Mouse (Mus musculus): ENCODE results near the gene Glis1. TPM values are rescaled to one million over a fixed set of nuclear protein-coding genes. Genes with fewer than 3 reads are reported as not detected.

Gene Glis1
- polyA plus RNA-seq, 1 experiment from 2014 or later, result 0.47 TPM

DNA sequence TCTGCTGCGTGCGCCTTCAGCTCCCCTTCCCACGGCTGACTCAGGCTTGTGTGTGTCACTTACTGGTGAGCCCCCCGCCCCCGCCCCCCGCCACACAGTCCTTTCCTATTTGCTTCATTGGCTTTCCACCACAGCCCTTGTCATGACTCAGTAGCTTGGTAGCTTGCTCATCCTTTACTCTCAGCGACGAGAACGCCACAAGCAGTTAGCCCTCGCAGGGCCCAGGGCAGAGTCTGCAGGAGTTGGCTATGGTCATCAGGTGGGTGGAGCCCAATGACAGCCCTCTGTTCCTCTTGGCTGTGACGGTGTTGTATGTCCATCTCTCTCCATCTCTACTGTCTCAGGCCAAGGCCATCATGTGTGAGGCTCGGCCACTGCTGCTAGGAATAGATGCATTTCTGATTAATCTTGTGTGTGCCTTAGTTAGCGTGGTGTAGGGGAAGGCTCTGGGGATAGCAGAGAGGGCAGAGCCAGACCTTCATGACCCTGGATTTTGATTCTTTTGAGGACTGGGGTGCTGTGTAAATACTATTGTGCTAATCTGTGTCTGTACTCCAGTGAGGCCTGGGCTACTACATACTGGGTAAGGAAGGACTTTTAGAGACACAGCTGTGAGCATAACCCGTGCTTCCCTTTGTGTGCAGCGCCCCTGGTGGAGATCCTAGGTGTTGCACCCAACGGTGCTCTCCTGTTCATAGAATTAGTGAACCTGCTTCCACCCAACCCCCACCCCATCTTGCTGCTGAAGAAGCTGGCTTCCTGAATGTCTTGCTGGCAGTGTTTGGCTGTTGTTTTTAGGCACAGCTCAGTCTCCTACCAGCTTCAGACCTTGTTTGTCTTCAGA lies 19.0 kb downstream of the Glis1 start:
- no peak overlapping the region for H3K27ac ChIP-seq (replicated peaks)
- no peaks in the 10 kb centered on the region for H3K36me3 ChIP-seq (ENCODE audit: control insufficient read depth, insufficient read depth, low read length)
- no peak overlapping the region for H3K9ac ChIP-seq (ENCODE audit: low read length)
- peak; percentile 69 for ATAC-seq (ENCODE audit: low FRiP score, low TSS enrichment)
- no peaks in the 10 kb centered on the region for H3K4me1 ChIP-seq (replicated peaks; ENCODE audit: control insufficient read depth, insufficient read depth)
- no peak overlapping the region for H3K4me2 ChIP-seq (replicated peaks; ENCODE audit: low read depth)
- TF ChIP-seq EP300 (optimal IDR thresholded peaks at IDR 0.05) (no peak), CTCF (IDR thresholded peaks at IDR 0.05; ENCODE audit: low read depth) (peak; percentile 92)
- no peak overlapping the region for H3K4me3 ChIP-seq (ENCODE audit: low read depth, low read length)
- H3K27me3 ChIP-seq (ENCODE audit: control insufficient read depth, insufficient read depth, low read length), result no peaks in the 10 kb centered on the region
- DNase-seq (ENCODE audit: low spot score), result peak; percentile 89
- no peaks in the 10 kb centered on the region for H3K9me3 ChIP-seq (ENCODE audit: control insufficient read depth, low read length)
- 67% methylated on average over 16 of the region's 16 CpGs for WGBS

DNA sequence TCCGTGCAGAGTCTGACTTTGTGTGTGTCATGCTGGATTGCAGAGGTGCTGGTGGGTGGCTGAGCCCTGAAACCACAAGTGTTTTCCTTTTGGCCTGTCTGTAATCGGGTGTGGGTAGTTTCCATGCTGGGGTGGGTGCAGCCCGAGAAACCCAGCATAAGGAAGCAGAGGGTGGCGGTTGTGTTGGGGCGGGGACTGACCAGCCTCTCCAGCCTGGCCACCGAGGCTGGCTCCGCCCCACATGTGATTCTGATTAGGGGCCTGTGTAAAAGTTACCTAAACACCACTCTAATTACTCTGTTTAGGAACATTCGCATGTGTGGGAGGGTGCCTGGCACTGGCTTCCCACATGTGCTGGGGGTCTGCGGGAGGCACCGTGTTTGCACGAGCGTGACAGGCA lies 23.2 kb downstream of the Glis1 start:
- no peaks in the 10 kb centered on the region for H3K36me3 ChIP-seq (ENCODE audit: control insufficient read depth, insufficient read depth, low read length)
- ATAC-seq (ENCODE audit: low FRiP score, low TSS enrichment), result peak; percentile 76
- H3K27ac ChIP-seq (replicated peaks), result no peak overlapping the region
- no peaks in the 10 kb centered on the region for H3K9me3 ChIP-seq (ENCODE audit: control insufficient read depth, low read length)
- H3K4me3 ChIP-seq (ENCODE audit: low read depth, low read length), result no peak overlapping the region
- TF ChIP-seq CTCF (IDR thresholded peaks at IDR 0.05; ENCODE audit: low read depth), result no peak
- no peak for TF ChIP-seq EP300 (optimal IDR thresholded peaks at IDR 0.05)
- no peaks in the 10 kb centered on the region for H3K4me1 ChIP-seq (replicated peaks; ENCODE audit: control insufficient read depth, insufficient read depth)
- WGBS, result 58% methylated on average over 12 of the region's 12 CpGs
- DNase-seq (ENCODE audit: low spot score), result peak; percentile 65
- no peak overlapping the region for H3K9ac ChIP-seq (ENCODE audit: low read length)
- H3K4me2 ChIP-seq (replicated peaks; ENCODE audit: low read depth), result no peak overlapping the region
- no peaks in the 10 kb centered on the region for H3K27me3 ChIP-seq (ENCODE audit: control insufficient read depth, insufficient read depth, low read length)

DNA sequence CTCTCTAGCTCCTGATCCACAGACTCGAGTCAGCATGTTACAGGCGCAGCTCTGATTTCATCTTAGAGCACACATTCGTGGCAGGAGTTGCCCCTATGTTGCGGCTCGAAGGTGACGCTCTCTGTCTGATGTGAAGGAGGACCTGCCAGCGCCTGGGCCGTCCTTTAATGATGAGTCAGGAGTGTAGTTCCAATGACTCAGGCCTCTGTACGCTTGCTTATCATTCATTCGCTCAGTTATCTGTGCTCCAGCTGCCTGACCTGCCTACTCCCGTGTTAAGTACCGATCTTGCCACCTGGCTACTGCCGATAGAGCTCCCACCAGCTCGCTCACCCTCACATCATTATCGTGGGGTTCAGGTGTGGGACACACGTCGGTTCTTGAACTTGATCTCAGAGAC lies 24.5 kb downstream of the Glis1 start:
- Histone ChIP-seq H3K9ac (ENCODE audit: low read length) (no peak overlapping the region), H3K27ac (replicated peaks) (no peak overlapping the region), H3K9me3 (ENCODE audit: control insufficient read depth, low read length) (no peaks in the 10 kb centered on the region), H3K4me3 (ENCODE audit: low read depth, low read length) (no peak overlapping the region), H3K27me3 (ENCODE audit: control insufficient read depth, insufficient read depth, low read length) (no peaks in the 10 kb centered on the region), H3K4me1 (replicated peaks; ENCODE audit: control insufficient read depth, insufficient read depth) (no peaks in the 10 kb centered on the region), H3K36me3 (ENCODE audit: control insufficient read depth, insufficient read depth, low read length) (no peaks in the 10 kb centered on the region), H3K4me2 (replicated peaks; ENCODE audit: low read depth) (no peak overlapping the region)
- peak; percentile 86 for ATAC-seq (ENCODE audit: low FRiP score, low TSS enrichment)
- TF ChIP-seq CTCF (IDR thresholded peaks at IDR 0.05; ENCODE audit: low read depth), result no peak
- DNase-seq (ENCODE audit: low spot score), result peak; percentile 46
- 67% methylated on average over 17 of the region's 17 CpGs for WGBS

DNA sequence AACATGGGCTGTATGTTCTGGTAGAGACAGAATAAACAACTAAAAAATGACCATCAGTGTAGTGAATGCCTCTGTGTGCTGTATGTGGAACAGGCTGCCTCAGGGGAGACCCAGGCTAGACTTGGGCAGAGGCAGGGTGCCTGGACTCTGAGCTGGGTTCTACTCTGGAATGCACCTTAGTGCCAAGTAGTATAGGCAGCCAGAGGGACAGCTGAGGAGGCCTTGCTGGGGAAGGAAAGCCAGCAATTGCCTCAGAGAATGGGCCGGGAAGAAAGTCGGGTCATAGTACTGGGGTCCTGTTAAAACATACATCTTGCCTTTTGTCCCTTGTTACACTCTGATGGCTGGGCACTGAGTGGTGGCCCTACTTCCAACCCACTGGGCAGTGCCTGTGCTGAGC lies 25.1 kb downstream of the Glis1 start:
- no peak for ATAC-seq (ENCODE audit: low FRiP score, low TSS enrichment)
- 89% methylated on average over 2 of the region's 2 CpGs for WGBS
- no peaks in the 10 kb centered on the region; the same call in 1 of the 2 replicates for H3K27me3 ChIP-seq (ENCODE audit: control insufficient read depth, insufficient read depth, low read length)
- DNase-seq (ENCODE audit: low spot score), result no peak
- H3K4me3 ChIP-seq (ENCODE audit: low read depth, low read length), result no peak overlapping the region
- no peak overlapping the region for H3K4me2 ChIP-seq (replicated peaks; ENCODE audit: low read depth)
- H3K4me1 ChIP-seq (replicated peaks; ENCODE audit: control insufficient read depth, insufficient read depth), result no peaks in the 10 kb centered on the region
- H3K36me3 ChIP-seq (ENCODE audit: control insufficient read depth, insufficient read depth, low read length), result no peaks in the 10 kb centered on the region
- no peak overlapping the region for H3K9ac ChIP-seq (ENCODE audit: low read length)
- H3K27ac ChIP-seq (replicated peaks), result no peak overlapping the region
- H3K9me3 ChIP-seq (ENCODE audit: control insufficient read depth, low read length), result no peaks in the 10 kb centered on the region
- TF ChIP-seq CTCF (IDR thresholded peaks at IDR 0.05; ENCODE audit: low read depth), result no peak
- no peak for TF ChIP-seq EP300 (optimal IDR thresholded peaks at IDR 0.05)

DNA sequence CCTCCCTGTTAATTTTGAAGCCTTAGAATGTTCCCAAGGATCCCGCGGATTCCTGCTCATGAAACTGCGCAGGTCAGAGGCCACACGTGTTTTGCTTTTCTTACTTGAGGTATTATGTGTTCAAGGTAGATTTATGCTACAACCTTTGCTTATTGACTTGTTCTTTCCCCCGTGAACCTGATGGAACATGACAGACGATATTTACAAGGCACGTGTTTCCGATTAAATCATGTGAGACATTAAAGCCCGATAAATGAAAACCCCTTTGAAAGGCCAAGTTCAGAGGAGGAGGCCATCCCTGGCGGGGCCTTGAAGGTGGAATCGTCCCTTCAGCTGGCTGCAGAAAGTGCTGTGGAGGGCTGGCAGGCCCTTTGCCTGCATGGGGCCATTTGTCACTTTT lies 26.1 kb downstream of the Glis1 start:
- Histone ChIP-seq H3K4me2 (replicated peaks; ENCODE audit: low read depth) (no peak overlapping the region), H3K36me3 (ENCODE audit: control insufficient read depth, insufficient read depth, low read length) (no peaks in the 10 kb centered on the region), H3K27ac (replicated peaks) (no peak overlapping the region), H3K27me3 (ENCODE audit: control insufficient read depth, insufficient read depth, low read length) (no peaks in the 10 kb centered on the region; the same call in 1 of the 2 replicates), H3K9me3 (ENCODE audit: control insufficient read depth, low read length) (no peaks in the 10 kb centered on the region), H3K9ac (ENCODE audit: low read length) (no peak overlapping the region), H3K4me1 (replicated peaks; ENCODE audit: control insufficient read depth, insufficient read depth) (no peaks in the 10 kb centered on the region), H3K4me3 (ENCODE audit: low read depth, low read length) (no peak overlapping the region)
- ATAC-seq (ENCODE audit: low FRiP score, low TSS enrichment) (no peak), DNase-seq (ENCODE audit: low spot score) (no peak)
- no peak for TF ChIP-seq EP300 (optimal IDR thresholded peaks at IDR 0.05)
- TF ChIP-seq CTCF (IDR thresholded peaks at IDR 0.05; ENCODE audit: low read depth), result no peak
- 77% methylated on average over 11 of the region's 11 CpGs for WGBS

DNA sequence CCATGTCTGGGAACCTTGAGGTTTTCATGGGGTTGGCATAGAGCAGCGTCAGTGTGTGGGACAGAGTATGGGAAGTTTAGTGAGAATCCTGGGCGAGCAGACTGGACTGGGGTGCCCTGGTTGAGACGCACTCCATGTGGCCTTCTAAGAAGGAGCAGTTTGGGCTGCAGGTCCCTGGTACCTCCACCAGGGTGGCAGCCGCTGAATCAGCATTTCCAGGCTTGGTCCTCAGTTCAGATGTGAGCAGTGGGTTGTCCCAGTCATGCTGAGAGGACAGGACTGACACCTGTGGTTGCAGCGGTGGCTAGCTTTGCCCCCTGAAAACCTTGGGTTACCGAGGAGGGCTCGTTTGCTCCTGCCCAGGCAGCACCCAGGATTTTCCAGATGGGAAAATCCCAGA lies 33.4 kb downstream of the Glis1 start:
- no peak for ATAC-seq (ENCODE audit: low FRiP score, low TSS enrichment)
- H3K27ac ChIP-seq (replicated peaks), result no peak overlapping the region
- no peak overlapping the region for H3K4me3 ChIP-seq (ENCODE audit: low read depth, low read length)
- H3K27me3 ChIP-seq (ENCODE audit: control insufficient read depth, insufficient read depth, low read length), result no peaks in the 10 kb centered on the region; the same call in 1 of the 2 replicates
- no peak overlapping the region for H3K9ac ChIP-seq (ENCODE audit: low read length)
- H3K4me2 ChIP-seq (replicated peaks; ENCODE audit: low read depth), result no peak overlapping the region
- TF ChIP-seq CTCF (IDR thresholded peaks at IDR 0.05; ENCODE audit: low read depth) (peak; percentile 37; the same call in 1 of the 2 replicates), EP300 (optimal IDR thresholded peaks at IDR 0.05) (no peak)
- H3K36me3 ChIP-seq (ENCODE audit: control insufficient read depth, insufficient read depth, low read length), result no peaks in the 10 kb centered on the region
- no peaks in the 10 kb centered on the region for H3K4me1 ChIP-seq (replicated peaks; ENCODE audit: control insufficient read depth, insufficient read depth)
- peak; percentile 35 for DNase-seq (ENCODE audit: low spot score)
- 71% methylated on average over 7 of the region's 7 CpGs for WGBS
- no peaks in the 10 kb centered on the region for H3K9me3 ChIP-seq (ENCODE audit: control insufficient read depth, low read length)
